Mouse (Mus musculus) limb, embryonic 12.5 days (tissue): ENCODE results near the gene Timm29. TPM values are rescaled to one million over a fixed set of nuclear protein-coding genes. Genes with fewer than 3 reads are reported as not detected.

Experiments used
- ATAC-seq: fragments of 200-750 bp; cut with Nextera tagmentation; 2 replicates; pipeline ENCODE4 v1.8.0; 2017; ENCODE audit warnings: low read depth, moderate TSS enrichment; ENCODE audit not compliant: insufficient number of reproducible peaks, insufficient read depth, low FRiP score, low TSS enrichment
- H3K27ac ChIP-seq: fragments of 300-500 bp; sonication (generic); 2 replicates; pipeline ENCODE4 v1.5.1; 2016; ENCODE audit warnings: mild to moderate bottlenecking, moderate library complexity
- H3K27me3 ChIP-seq: fragments of 300-500 bp; sonication (generic); 2 replicates; pipeline ENCODE4 v1.6.1; 2016; ENCODE audit warnings: mild to moderate bottlenecking, moderate library complexity
- H3K36me3 ChIP-seq: fragments of 300-500 bp; sonication (generic); 2 replicates; pipeline ENCODE4 v1.6.1; 2016; ENCODE audit warnings: mild to moderate bottlenecking, moderate library complexity
- H3K4me1 ChIP-seq: fragments of 300-500 bp; sonication (generic); replicated peaks from 2 replicates; pipeline ENCODE4 v1.6.1; 2016
- H3K4me2 ChIP-seq: fragments of 300-500 bp; sonication (generic); 2 replicates; pipeline ENCODE4 v1.6.1; 2016; ENCODE audit warnings: mild to moderate bottlenecking, moderate library complexity
- H3K4me3 ChIP-seq: fragments of 300-500 bp; sonication (generic); replicated peaks from 2 replicates; pipeline ENCODE4 v1.5.1; 2016; ENCODE audit warnings: mild to moderate bottlenecking
- H3K9ac ChIP-seq: fragments of 300-500 bp; sonication (generic); replicated peaks from 2 replicates; pipeline ENCODE4 v1.6.1; 2016; ENCODE audit warnings: mild to moderate bottlenecking, moderate library complexity
- H3K9me3 ChIP-seq: fragments of 300-500 bp; sonication (generic); 2 replicates; pipeline ENCODE4 v1.6.1; 2016; ENCODE audit warnings: mild to moderate bottlenecking, moderate library complexity
- WGBS: fragments of 180-500 bp; shearing (Covaris S2); methylation state at CpG from one replicate; pipeline ENCODE4 v1.1.7; 2016; 5-methylcytosine and 5-hydroxymethylcytosine counted together
- microRNA counts: library from miRNA; unstranded; fragments of <30 nt; microRNA quantifications from one replicate; lab custom pipeline; 2017
- microRNA-seq: library from miRNA; unstranded; fragments of <30 nt; microRNA quantifications from one replicate; pipeline ENCODE4, GENCODE M21; 2017
- polyA plus RNA-seq: library from polyadenylated mRNA; unstranded; fragments of >200 nt; fragmentation: Nextera tagmentation; extraction: Ambion mirVana; gene quantifications from 2 replicates; pipeline ENCODE4 v1.2.1, GENCODE M21; 2016

The Timm29 gene
- polyA plus RNA-seq, 1 experiment from 2014 or later, result 38.1 TPM

DNA sequence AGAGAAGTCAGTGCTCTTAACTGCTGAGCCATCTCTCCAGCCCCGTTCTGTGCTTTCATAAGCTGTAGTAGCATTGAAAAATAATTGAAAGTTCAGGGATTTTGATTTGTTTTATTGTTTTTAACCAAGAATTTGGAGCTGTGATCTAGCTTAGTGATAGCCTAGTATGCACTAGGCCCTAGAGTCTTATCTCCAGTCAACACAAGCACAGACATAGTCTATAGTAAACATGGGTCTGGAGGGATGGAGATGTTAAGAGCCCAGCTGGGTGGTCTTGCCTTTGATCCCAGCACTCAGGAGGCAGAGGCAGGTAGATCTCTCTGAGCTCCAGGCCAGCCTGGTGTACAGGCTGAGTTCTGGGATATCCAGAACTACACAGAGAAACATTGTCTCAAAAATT lies 30.2 kb downstream of the Timm29 start:
- no peaks in the 10 kb centered on the region for H3K9me3 ChIP-seq
- H3K27ac ChIP-seq, result no peak overlapping the region
- H3K4me2 ChIP-seq, result no peak overlapping the region
- H3K4me1 ChIP-seq, result peaks cover 13% of the 10 kb centered on the region
- no peak for ATAC-seq
- peaks cover 23% of the 10 kb centered on the region; the same call in 1 of the 2 replicates for H3K36me3 ChIP-seq
- H3K27me3 ChIP-seq, result no peaks in the 10 kb centered on the region
- no peak overlapping the region for H3K4me3 ChIP-seq
- WGBS, result 83% methylated on average over 1 of the region's 1 CpGs
- no peak overlapping the region for H3K9ac ChIP-seq

DNA sequence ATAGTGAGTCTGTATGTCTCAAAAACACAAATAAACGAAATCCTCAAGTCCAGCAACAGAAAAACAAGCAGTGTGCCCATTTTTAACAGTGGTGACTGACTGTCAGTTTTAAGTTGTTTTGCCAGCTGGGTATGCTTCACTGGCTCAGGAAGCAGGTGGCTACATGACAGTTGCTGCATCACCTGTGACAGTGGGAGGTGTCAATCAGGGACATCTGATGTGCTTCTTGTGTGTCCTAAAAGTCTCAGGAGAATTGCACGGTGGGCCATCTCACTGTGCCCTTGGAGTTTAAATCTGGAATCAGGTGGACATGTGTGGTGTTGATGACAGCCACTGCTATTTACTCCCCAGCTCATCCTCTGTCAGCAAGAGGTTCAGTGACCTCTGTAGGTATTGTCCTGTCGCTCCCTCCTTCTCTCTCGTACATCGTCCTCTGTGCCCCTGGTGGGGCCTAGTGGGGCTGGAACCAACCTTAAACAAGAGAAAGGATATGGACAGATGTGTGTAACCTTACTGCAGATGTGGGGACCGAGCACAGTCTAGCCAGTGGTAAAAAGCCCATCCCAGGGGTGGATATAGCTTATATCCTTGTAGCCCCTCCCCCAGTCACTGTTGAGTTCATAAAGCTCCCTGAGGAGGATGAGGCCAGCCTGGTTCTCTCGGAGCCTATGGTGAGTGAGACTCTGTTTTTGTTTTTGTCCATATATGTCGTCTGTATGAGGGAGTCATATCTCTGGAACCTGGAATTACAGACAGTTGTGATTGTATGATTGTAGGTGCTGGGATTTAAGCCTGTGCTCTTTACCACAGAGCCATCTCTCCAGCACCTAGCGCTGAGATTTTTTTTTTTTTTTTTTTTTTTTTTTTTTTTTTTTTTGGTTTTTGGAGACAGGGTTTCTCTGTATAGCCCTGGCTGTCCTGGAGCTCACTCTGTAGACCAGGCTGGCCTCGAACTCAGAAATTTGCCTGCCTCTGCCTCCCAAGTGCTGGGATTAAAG lies 33.1 kb downstream of the Timm29 start:
- H3K36me3 ChIP-seq, result peaks cover 20% of the 10 kb centered on the region; the same call in 1 of the 2 replicates
- no peaks in the 10 kb centered on the region for H3K9me3 ChIP-seq
- H3K4me3 ChIP-seq, result no peak overlapping the region
- 92% methylated on average over 10 of the region's 10 CpGs for WGBS
- H3K27ac ChIP-seq, result no peak overlapping the region
- no peak overlapping the region for H3K4me2 ChIP-seq
- ATAC-seq, result no peak
- no peak overlapping the region for H3K9ac ChIP-seq
- H3K27me3 ChIP-seq, result no peaks in the 10 kb centered on the region
- H3K4me1 ChIP-seq, result 0 out of 2 replicates have a peak, but pooled peaks cover 4% of the 10 kb centered on the region

DNA sequence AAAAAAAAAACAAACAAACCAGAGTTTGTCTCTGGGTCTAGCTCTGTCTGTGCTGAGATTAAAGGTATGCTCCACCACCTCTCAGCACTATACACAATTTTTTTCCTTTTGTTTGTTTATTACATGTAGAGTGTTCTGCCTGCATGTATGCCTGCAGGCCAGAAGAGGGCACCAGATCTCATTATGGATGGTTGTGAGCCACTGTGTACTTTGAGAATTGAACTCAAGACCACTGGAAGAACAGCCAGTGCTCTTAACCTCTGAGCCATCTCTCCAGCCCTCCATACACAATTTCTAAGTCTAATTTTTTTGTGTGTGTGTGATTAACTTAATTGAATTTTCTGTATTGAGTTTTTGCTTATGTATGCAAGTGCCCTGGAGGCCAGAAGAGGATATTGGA lies 34.0 kb downstream of the Timm29 start:
- Histone ChIP-seq H3K27me3 (no peaks in the 10 kb centered on the region), H3K4me3 (no peak overlapping the region), H3K36me3 (peaks cover 26% of the 10 kb centered on the region; the same call in 1 of the 2 replicates), H3K4me1 (0 out of 2 replicates have a peak, but pooled peaks cover 4% of the 10 kb centered on the region), H3K9me3 (no peaks in the 10 kb centered on the region), H3K27ac (no peak overlapping the region), H3K4me2 (no peak overlapping the region), H3K9ac (no peak overlapping the region)
- no peak for ATAC-seq

DNA sequence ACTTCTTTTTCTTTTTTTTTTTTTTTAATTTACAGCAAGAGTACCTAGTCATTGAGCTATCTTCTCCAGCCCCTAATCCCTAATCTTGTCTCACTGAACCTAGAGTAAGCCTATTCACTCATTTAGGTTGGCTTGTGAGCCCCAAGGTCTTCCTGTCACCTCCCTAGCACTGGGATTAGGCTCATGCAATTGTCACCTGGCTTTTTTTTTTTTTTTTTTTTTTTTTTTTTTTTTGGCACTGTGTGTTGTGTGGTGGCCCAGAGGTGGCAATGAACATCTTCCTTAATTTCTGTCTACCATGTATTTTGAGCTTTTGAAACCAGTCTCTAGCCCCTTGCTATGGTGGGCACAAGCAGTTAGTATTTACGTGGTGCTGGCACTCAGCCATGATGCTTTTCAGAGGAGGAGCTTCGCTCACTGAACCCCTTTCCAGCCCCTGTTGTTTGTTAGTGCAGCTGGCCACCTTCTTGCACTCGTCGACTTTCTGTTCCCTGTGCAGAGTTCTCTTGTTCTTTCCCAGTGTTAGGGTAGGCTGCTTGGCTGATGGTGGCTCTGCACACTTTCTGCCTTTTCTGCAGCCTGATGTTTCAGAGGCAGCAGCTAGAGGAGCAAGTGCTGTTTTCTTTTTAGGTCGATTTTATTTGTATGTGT lies 34.7 kb downstream of the Timm29 start:
- ATAC-seq, result no peak
- Histone ChIP-seq H3K27me3 (no peaks in the 10 kb centered on the region), H3K36me3 (peaks cover 27% of the 10 kb centered on the region; the same call in 1 of the 2 replicates)

DNA sequence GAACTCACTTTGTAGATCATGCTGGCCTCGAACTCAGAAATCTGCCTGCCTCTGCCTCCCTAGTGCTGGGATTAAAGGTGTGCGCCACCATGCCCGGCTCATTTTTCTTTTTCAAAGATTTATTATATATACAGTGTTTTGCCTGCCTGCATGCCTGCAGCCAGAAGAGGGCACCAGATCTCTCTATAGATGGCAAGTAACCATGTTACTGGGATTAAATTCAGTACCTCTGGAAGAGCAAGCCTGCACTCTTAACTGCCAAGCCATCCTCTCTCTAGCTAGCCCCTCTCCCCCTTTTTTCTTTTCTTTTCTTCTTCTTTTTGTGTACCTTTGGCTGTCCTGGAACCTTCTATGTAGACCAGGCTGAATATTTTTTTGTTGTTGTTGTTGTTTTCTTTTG lies 38.2 kb downstream of the Timm29 start:
- Histone ChIP-seq H3K4me2 (no peak overlapping the region), H3K36me3 (peaks cover 51% of the 10 kb centered on the region), H3K4me1 (no peaks in the 10 kb centered on the region), H3K9ac (no peak overlapping the region), H3K27ac (no peak overlapping the region), H3K27me3 (no peaks in the 10 kb centered on the region), H3K9me3 (no peaks in the 10 kb centered on the region), H3K4me3 (no peak overlapping the region)
- WGBS, result 84% methylated on average over 3 of the region's 3 CpGs
- no peak for ATAC-seq

More for the DNA sequence above, 34.7 kb downstream of the Timm29 start:
- H3K9me3 ChIP-seq, result no peaks in the 10 kb centered on the region
- H3K4me2 ChIP-seq, result no peak overlapping the region
- H3K27ac ChIP-seq, result no peak overlapping the region
- H3K9ac ChIP-seq, result no peak overlapping the region
- no peak overlapping the region for H3K4me3 ChIP-seq
- WGBS, result 87% methylated on average over 5 of the region's 5 CpGs
- H3K4me1 ChIP-seq, result 0 out of 2 replicates have a peak, but pooled peaks cover 4% of the 10 kb centered on the region

DNA sequence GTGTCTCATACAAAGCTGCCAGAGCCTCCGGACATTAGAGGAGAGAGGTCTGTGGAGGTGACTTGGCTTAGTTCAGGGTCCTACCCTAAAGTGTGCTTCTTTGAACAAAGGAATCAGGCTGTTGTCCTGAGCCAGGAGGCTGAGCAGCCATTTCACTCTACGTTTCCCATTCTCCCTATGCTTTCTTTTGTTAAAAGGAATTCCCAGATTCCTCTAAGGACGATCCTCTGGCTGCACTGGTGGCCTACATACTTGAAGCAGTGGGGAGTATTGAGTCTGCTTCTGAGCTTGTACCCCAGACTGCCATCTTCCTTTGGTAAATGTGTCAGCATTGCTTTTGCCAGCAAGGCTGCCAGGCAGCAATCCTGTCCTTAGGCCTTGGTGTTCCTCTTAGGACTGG lies 40.6 kb downstream of the Timm29 start:
- Histone ChIP-seq H3K4me1 (no peaks in the 10 kb centered on the region), H3K36me3 (peaks cover 68% of the 10 kb centered on the region), H3K4me3 (no peak overlapping the region), H3K4me2 (no peak overlapping the region), H3K9me3 (no peaks in the 10 kb centered on the region), H3K9ac (no peak overlapping the region), H3K27ac (no peak overlapping the region), H3K27me3 (no peaks in the 10 kb centered on the region)
- ATAC-seq, result no peak
- WGBS, result 93% methylated on average over 3 of the region's 3 CpGs

DNA sequence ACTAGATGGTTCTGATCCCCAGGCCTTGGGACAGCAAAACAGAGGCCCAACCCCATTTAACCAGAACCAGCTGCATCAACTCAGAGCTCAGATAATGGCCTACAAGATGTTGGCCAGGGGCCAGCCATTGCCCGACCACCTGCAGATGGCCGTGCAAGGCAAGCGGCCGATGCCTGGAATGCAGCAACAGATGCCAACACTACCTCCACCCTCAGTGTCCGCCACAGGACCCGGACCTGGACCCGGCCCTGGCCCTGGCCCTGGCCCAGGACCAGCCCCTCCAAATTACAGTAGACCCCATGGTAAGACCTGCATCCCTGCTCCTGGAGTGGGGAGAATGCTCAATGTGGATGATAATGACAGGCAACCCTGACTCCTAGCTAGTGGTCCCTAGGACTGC lies 43.1 kb downstream of the Timm29 start:
- H3K27me3 ChIP-seq, result no peaks in the 10 kb centered on the region
- H3K9ac ChIP-seq, result no peak overlapping the region
- no peak overlapping the region for H3K4me2 ChIP-seq
- no peaks in the 10 kb centered on the region for H3K9me3 ChIP-seq
- H3K4me1 ChIP-seq, result no peaks in the 10 kb centered on the region
- H3K27ac ChIP-seq, result no peak overlapping the region
- ATAC-seq, result no peak
- H3K4me3 ChIP-seq, result no peak overlapping the region
- H3K36me3 ChIP-seq, result peaks cover 91% of the 10 kb centered on the region
- 59% methylated on average over 7 of the region's 7 CpGs for WGBS

DNA sequence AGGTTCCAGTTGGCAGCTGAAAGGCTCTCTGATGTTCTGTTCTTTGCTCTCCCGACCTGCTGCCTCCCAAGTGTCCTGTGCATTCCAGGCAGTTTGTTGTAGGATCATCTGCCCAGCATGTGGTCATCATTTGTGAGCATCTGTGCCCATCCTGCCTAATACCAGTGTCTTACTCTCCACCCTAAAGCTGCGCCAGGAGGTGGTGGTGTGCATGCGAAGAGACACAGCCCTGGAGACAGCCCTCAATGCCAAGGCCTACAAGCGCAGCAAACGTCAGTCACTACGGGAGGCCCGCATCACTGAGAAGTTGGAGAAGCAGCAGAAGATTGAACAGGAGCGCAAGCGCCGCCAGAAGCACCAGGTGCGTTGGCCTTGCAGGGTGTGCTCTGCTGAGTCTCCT lies 46.5 kb downstream of the Timm29 start:
- ATAC-seq, result no peak
- Histone ChIP-seq H3K9me3 (no peaks in the 10 kb centered on the region), H3K36me3 (peaks cover 100% of the 10 kb centered on the region), H3K27me3 (no peaks in the 10 kb centered on the region), H3K4me2 (no peak overlapping the region), H3K9ac (no peak overlapping the region), H3K4me3 (no peak overlapping the region), H3K4me1 (no peaks in the 10 kb centered on the region), H3K27ac (no peak overlapping the region)
- 93% methylated on average over 11 of the region's 11 CpGs for WGBS

MicroRNA genes within 50 kb of the gene (microRNA counts, 519-probe panel; counts per million panel counts)
- not detected for microRNA mmu-miR-1946b (lab: Ali Mortazavi, UCI)

Small RNA genes lying within 50 kb of the gene (microRNA-seq; reads per million reads assigned to microRNA genes)
- not detected for gene Mir1946b

Other genes with a start within 250 kb of the Timm29 start
- gene Ilf3, start 224.9 kb upstream of the Timm29 start, polyA plus RNA-seq, result 312 and 313 TPM in 2 replicates
- 46.4 and 48.4 TPM in 2 replicates for gene Qtrt1, start 180.9 kb upstream of the Timm29 start, polyA plus RNA-seq
- gene Dnm2, start 167.8 kb upstream of the Timm29 start, polyA plus RNA-seq, result 76.6 and 78.4 TPM in 2 replicates
- 108 and 117 TPM in 2 replicates for gene Tmed1, start 82.5 kb upstream of the Timm29 start, polyA plus RNA-seq
- 3.4 and 3.9 TPM in 2 replicates for gene AB124611, start 66.5 kb upstream of the Timm29 start, polyA plus RNA-seq
- gene Carm1, start 45.8 kb upstream of the Timm29 start, polyA plus RNA-seq, result 72.3 and 82.4 TPM in 2 replicates
- gene Yipf2, start 106 bp downstream of the Timm29 start, polyA plus RNA-seq, result 20.2 and 21.1 TPM in 2 replicates
- 120 and 125 TPM in 2 replicates for gene Smarca4, start 23.4 kb downstream of the Timm29 start, polyA plus RNA-seq
- gene Ldlr, start 130.8 kb downstream of the Timm29 start, polyA plus RNA-seq, result 37.3 and 38.5 TPM in 2 replicates
- 152 and 161 TPM in 2 replicates for gene Spc24, start 167.6 kb downstream of the Timm29 start, polyA plus RNA-seq
- gene Kank2, start 206.0 kb downstream of the Timm29 start, polyA plus RNA-seq, result 19.9 and 22.3 TPM in 2 replicates
- gene Angptl8, start 242.8 kb downstream of the Timm29 start, polyA plus RNA-seq, result 0.99 and 1.1 TPM in 2 replicates